Mouse (Mus musculus): ENCODE data around the gene Ube2j1. TPM values are rescaled to one million over a fixed set of nuclear protein-coding genes. Genes with fewer than 3 reads are reported as not detected.

The Ube2j1 gene
- polyA plus RNA-seq, 1 experiment from 2014 or later: 39.6 TPM

DNA sequence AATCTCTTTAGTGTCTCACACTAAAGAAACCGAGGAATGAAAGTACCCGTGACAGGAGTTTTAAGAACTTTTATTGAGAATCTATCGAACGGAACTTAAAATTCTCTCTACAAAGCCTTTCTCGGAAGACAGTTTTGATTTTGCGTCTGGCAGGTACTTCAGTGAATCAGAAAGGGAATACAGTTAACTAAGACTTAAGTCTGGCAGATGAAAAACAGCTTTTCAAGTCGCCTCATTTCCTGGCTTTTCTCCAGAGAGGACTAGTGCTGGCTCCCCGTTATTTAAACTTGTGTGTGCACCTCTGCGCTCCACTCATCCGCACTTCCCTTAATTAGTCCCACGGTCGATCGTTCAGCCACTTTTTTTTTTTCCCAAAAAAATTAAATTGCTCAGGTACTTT lies 47.0 kb upstream of the Ube2j1 start:
- no peak for TF ChIP-seq CTCF (IDR thresholded peaks at IDR 0.05; ENCODE audit: low read depth)
- ATAC-seq (replicated peaks; ENCODE audit: low FRiP score, low read depth): no peak
- Histone ChIP-seq H3K9ac (ENCODE audit: low read depth, low read length) (peak overlapping the region; percentile 77), H3K4me3 (replicated peaks; ENCODE audit: low read depth, low read length) (peak overlapping the region; percentile 70), H3K4me2 (ENCODE audit: low read length) (peak overlapping the region; percentile 100), H3K27me3 (ENCODE audit: insufficient read depth, low read length) (no peaks in the 10 kb centered on the region), H3K9me3 (replicated peaks; ENCODE audit: low read length) (no peaks in the 10 kb centered on the region), H3K36me3 (ENCODE audit: insufficient read depth, low read length) (no peaks in the 10 kb centered on the region), H3K27ac (peak overlapping the region; percentile 85; the same call in 1 of the 2 replicates), H3K4me1 (replicated peaks; ENCODE audit: insufficient read depth, low read length) (peaks cover 12% of the 10 kb centered on the region)
- DNase-seq (ENCODE audit: low spot score): peak; percentile 44
- WGBS: 2% methylated on average over 13 of the region's 13 CpGs

- peak; percentile 60 for TF ChIP-seq CTCF (IDR thresholded peaks at IDR 0.05; ENCODE audit: low read depth)
- Histone ChIP-seq H3K9me3 (replicated peaks; ENCODE audit: low read length) (no peaks in the 10 kb centered on the region), H3K36me3 (ENCODE audit: insufficient read depth, low read length) (no peaks in the 10 kb centered on the region), H3K4me2 (ENCODE audit: low read length) (peak overlapping the region; percentile 100), H3K27ac (peak overlapping the region; percentile 42; the same call in 1 of the 2 replicates), H3K9ac (ENCODE audit: low read depth, low read length) (no peak overlapping the region), H3K4me1 (replicated peaks; ENCODE audit: insufficient read depth, low read length) (peaks cover 12% of the 10 kb centered on the region), H3K4me3 (replicated peaks; ENCODE audit: low read depth, low read length) (peak overlapping the region; percentile 70), H3K27me3 (ENCODE audit: insufficient read depth, low read length) (no peaks in the 10 kb centered on the region)
- 20% methylated on average over 13 of the region's 13 CpGs for WGBS
- DNase-seq (ENCODE audit: low spot score) (peak; percentile 58), ATAC-seq (replicated peaks; ENCODE audit: low FRiP score, low read depth) (no peak)
Measured at GRCm38 (mm10) chr4:32984801-32985675, 46.2 kb upstream of the Ube2j1 start.

- H3K27ac ChIP-seq: no peak overlapping the region
- no peaks in the 10 kb centered on the region for H3K27me3 ChIP-seq (ENCODE audit: insufficient read depth, low read length)
- H3K9me3 ChIP-seq (replicated peaks; ENCODE audit: low read length): no peaks in the 10 kb centered on the region
- H3K9ac ChIP-seq (ENCODE audit: low read depth, low read length): no peak overlapping the region
- ATAC-seq (replicated peaks; ENCODE audit: low FRiP score, low read depth) (no peak), DNase-seq (ENCODE audit: low spot score) (no peak)
- no peaks in the 10 kb centered on the region for H3K36me3 ChIP-seq (ENCODE audit: insufficient read depth, low read length)
- no peak for TF ChIP-seq CTCF (IDR thresholded peaks at IDR 0.05; ENCODE audit: low read depth)
- no peak overlapping the region for H3K4me2 ChIP-seq (ENCODE audit: low read length)
- H3K4me3 ChIP-seq (replicated peaks; ENCODE audit: low read depth, low read length): no peak overlapping the region
- WGBS: 22% methylated on average over 3 of the region's 3 CpGs
- H3K4me1 ChIP-seq (replicated peaks; ENCODE audit: insufficient read depth, low read length): peaks cover 12% of the 10 kb centered on the region
Measured at GRCm38 (mm10) chr4:32985684-32986083, 45.5 kb upstream of the Ube2j1 start.

- 60% methylated on average over 3 of the region's 3 CpGs for WGBS
- Histone ChIP-seq H3K36me3 (ENCODE audit: insufficient read depth, low read length) (no peaks in the 10 kb centered on the region), H3K4me2 (ENCODE audit: low read length) (no peak overlapping the region), H3K27me3 (ENCODE audit: insufficient read depth, low read length) (no peaks in the 10 kb centered on the region), H3K4me1 (replicated peaks; ENCODE audit: insufficient read depth, low read length) (peaks cover 12% of the 10 kb centered on the region), H3K4me3 (replicated peaks; ENCODE audit: low read depth, low read length) (no peak overlapping the region), H3K9me3 (replicated peaks; ENCODE audit: low read length) (no peaks in the 10 kb centered on the region), H3K9ac (ENCODE audit: low read depth, low read length) (no peak overlapping the region), H3K27ac (no peak overlapping the region)
- ATAC-seq (replicated peaks; ENCODE audit: low FRiP score, low read depth): no peak
- TF ChIP-seq CTCF (IDR thresholded peaks at IDR 0.05; ENCODE audit: low read depth): no peak
- DNase-seq (ENCODE audit: low spot score): no peak
Measured at GRCm38 (mm10) chr4:32987006-32987405, 44.2 kb upstream of the Ube2j1 start.

DNA sequence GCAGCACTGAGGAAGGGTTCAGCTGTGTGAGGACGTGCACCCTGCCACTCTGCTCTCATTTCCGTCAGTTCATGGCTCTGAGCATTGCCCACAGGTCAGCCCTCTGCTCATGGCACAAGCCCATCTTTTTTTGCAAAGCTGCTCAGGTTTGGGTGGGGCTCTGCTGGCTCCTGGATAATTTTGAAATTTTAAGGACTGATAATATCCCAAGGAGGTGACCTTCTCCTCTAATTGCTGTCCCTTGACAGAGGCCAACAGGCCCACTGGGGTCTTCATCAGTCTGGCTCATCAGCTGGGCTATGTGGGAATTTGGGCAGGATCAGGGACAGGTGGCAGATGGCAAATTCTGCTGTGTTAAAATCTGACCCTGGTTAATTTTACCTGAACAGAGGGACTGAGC lies 41.9 kb upstream of the Ube2j1 start:
- Histone ChIP-seq H3K4me2 (ENCODE audit: low read length) (no peak overlapping the region), H3K27me3 (ENCODE audit: insufficient read depth, low read length) (no peaks in the 10 kb centered on the region), H3K9me3 (replicated peaks; ENCODE audit: low read length) (no peaks in the 10 kb centered on the region), H3K27ac (no peak overlapping the region), H3K4me3 (replicated peaks; ENCODE audit: low read depth, low read length) (no peak overlapping the region), H3K36me3 (ENCODE audit: insufficient read depth, low read length) (no peaks in the 10 kb centered on the region), H3K4me1 (replicated peaks; ENCODE audit: insufficient read depth, low read length) (peaks cover 11% of the 10 kb centered on the region), H3K9ac (ENCODE audit: low read depth, low read length) (no peak overlapping the region)
- WGBS: 83% methylated on average over 2 of the region's 2 CpGs
- TF ChIP-seq CTCF (IDR thresholded peaks at IDR 0.05; ENCODE audit: low read depth): no peak
- ATAC-seq (replicated peaks; ENCODE audit: low FRiP score, low read depth) (no peak), DNase-seq (ENCODE audit: low spot score) (no peak)

- Histone ChIP-seq H3K4me1 (replicated peaks; ENCODE audit: insufficient read depth, low read length) (no peaks in the 10 kb centered on the region), H3K9ac (ENCODE audit: low read depth, low read length) (no peak overlapping the region), H3K27me3 (ENCODE audit: insufficient read depth, low read length) (no peaks in the 10 kb centered on the region), H3K9me3 (replicated peaks; ENCODE audit: low read length) (no peaks in the 10 kb centered on the region), H3K4me3 (replicated peaks; ENCODE audit: low read depth, low read length) (no peak overlapping the region), H3K36me3 (ENCODE audit: insufficient read depth, low read length) (no peaks in the 10 kb centered on the region), H3K27ac (no peak overlapping the region), H3K4me2 (ENCODE audit: low read length) (no peak overlapping the region)
- DNase-seq (ENCODE audit: low spot score): no peak
- ATAC-seq (replicated peaks; ENCODE audit: low FRiP score, low read depth): no peak
- WGBS: 71% methylated on average over 3 of the region's 3 CpGs
- TF ChIP-seq CTCF (IDR thresholded peaks at IDR 0.05; ENCODE audit: low read depth): no peak
Measured at GRCm38 (mm10) chr4:32994168-32994567, 37.0 kb upstream of the Ube2j1 start.
